Mouse (Mus musculus) spleen, postnatal 0 days (tissue): ENCODE results near the gene Ppox. TPM values are rescaled to one million over a fixed set of nuclear protein-coding genes. Genes with fewer than 3 reads are reported as not detected.

Experiments
- polyA plus RNA-seq: library from polyadenylated mRNA; unstranded; fragments of >200 nt; fragmentation: Nextera tagmentation; extraction: Ambion mirVana; gene quantifications from 2 replicates; pipeline ENCODE4 v1.2.1, GENCODE M21; 2015

Ppox gene
- polyA plus RNA-seq, result 146 and 167 TPM in 2 replicates

GRCm38 (mm10) chr1:171280916-171281527 is at the start of gene Ppox:
Ppox (minus strand) TSS chr1:171281186.

GRCm38 (mm10) chr1:171328839-171329432 is 48.0 kb upstream of the Ppox start, which contains the start of gene Dedd:
Dedd (plus strand) TSS chr1:171329145.

GRCm38 (mm10) chr1:171294298-171295062 is 13.5 kb upstream of the Ppox start, which contains the start of gene Ufc1:
Ufc1 (minus strand) TSS chr1:171295024.

GRCm38 (mm10) chr1:171287136-171288081 is 6.4 kb upstream of the Ppox start, which contains the start of gene Usp21:
Usp21 (minus strand) TSS chr1:171287991.

GRCm38 (mm10) chr1:171269848-171270572 is 11.0 kb downstream of the Ppox start, which contains the start of gene B4galt3:
B4galt3 (plus strand) TSS chr1:171270328.

GRCm38 (mm10) chr1:171250680-171251593 is 30.0 kb downstream of the Ppox start, which contains the start of gene Ndufs2:
Ndufs2 (minus strand) TSS chr1:171251388.

GRCm38 (mm10) chr1:171249913-171250600 is 30.9 kb downstream of the Ppox start, which contains the start of gene Adamts4:
Adamts4 (plus strand) TSS chr1:171250421.

GRCm38 (mm10) chr1:171234126-171234525 is 46.9 kb downstream of the Ppox start, which contains the start of gene Fcer1g:
Fcer1g (minus strand) TSS chr1:171234365.

Other genes starting within 250 kb of the Ppox start
- gene Fcgr3, start 216.3 kb downstream of the Ppox start, polyA plus RNA-seq, result 54.2 and 78.2 TPM in 2 replicates
- 1.5 and 2.0 TPM in 2 replicates for gene Cfap126, start 167.3 kb downstream of the Ppox start, polyA plus RNA-seq
- 133 and 137 TPM in 2 replicates for gene Sdhc, start 130.6 kb downstream of the Ppox start, polyA plus RNA-seq
- gene Mpz, start 130.5 kb downstream of the Ppox start, polyA plus RNA-seq, result 0.06 TPM in 1 of 2 replicates, not detected in the other
- 4.2 and 6.1 TPM in 2 replicates for gene Pcp4l1, start 84.9 kb downstream of the Ppox start, polyA plus RNA-seq
- gene Nr1i3, start 67.2 kb downstream of the Ppox start, polyA plus RNA-seq, result 0.04 and 0.23 TPM in 2 replicates
- 13.0 and 14.5 TPM in 2 replicates for gene Tomm40l, start 58.7 kb downstream of the Ppox start, polyA plus RNA-seq
- gene Apoa2, start 56.1 kb downstream of the Ppox start, polyA plus RNA-seq, result 5.4 and 10.5 TPM in 2 replicates
- gene Fcer1g, start 46.8 kb downstream of the Ppox start, polyA plus RNA-seq, result 259 and 395 TPM in 2 replicates
- 2.1 and 3.0 TPM in 2 replicates for gene Adamts4, start 30.8 kb downstream of the Ppox start, polyA plus RNA-seq
- 120 and 129 TPM in 2 replicates for gene Ndufs2, start 29.8 kb downstream of the Ppox start, polyA plus RNA-seq
- gene B4galt3, start 10.9 kb downstream of the Ppox start, polyA plus RNA-seq, result 39.0 and 44.1 TPM in 2 replicates
- 34.0 and 36.2 TPM in 2 replicates for gene Usp21, start 6.8 kb upstream of the Ppox start, polyA plus RNA-seq
- gene Ufc1, start 13.8 kb upstream of the Ppox start, polyA plus RNA-seq, result 62.2 and 65.2 TPM in 2 replicates
- 21.7 and 22.4 TPM in 2 replicates for gene Dedd, start 48.0 kb upstream of the Ppox start, polyA plus RNA-seq
- gene Nit1, start 64.5 kb upstream of the Ppox start, polyA plus RNA-seq, result 17.3 and 21.0 TPM in 2 replicates
- gene Pfdn2, start 64.5 kb upstream of the Ppox start, polyA plus RNA-seq, result 63.8 and 71.4 TPM in 2 replicates
- 0.49 and 0.56 TPM in 2 replicates for gene Klhdc9, start 79.6 kb upstream of the Ppox start, polyA plus RNA-seq
- gene Nectin4, start 88.9 kb upstream of the Ppox start, polyA plus RNA-seq, result 0.30 and 0.41 TPM in 2 replicates
- gene Arhgap30, start 107.8 kb upstream of the Ppox start, polyA plus RNA-seq, result 14.1 and 20.7 TPM in 2 replicates
- 36.7 and 42.8 TPM in 2 replicates for gene Usf1, start 130.1 kb upstream of the Ppox start, polyA plus RNA-seq
- gene Tstd1, start 137.7 kb upstream of the Ppox start, polyA plus RNA-seq, result 2.8 and 4.4 TPM in 2 replicates
- 24.5 and 31.5 TPM in 2 replicates for gene F11r, start 156.3 kb upstream of the Ppox start, polyA plus RNA-seq
- 6.6 and 8.5 TPM in 2 replicates for gene Alyref2, start 222.3 kb upstream of the Ppox start, polyA plus RNA-seq